Mouse (Mus musculus): ENCODE measurements around the gene Ube2l6. TPM values are rescaled to one million over a fixed set of nuclear protein-coding genes. Genes with fewer than 3 reads are reported as not detected.

Gene Ube2l6
- polyA plus RNA-seq, 1 experiment from 2014 or later: 117 TPM

DNA sequence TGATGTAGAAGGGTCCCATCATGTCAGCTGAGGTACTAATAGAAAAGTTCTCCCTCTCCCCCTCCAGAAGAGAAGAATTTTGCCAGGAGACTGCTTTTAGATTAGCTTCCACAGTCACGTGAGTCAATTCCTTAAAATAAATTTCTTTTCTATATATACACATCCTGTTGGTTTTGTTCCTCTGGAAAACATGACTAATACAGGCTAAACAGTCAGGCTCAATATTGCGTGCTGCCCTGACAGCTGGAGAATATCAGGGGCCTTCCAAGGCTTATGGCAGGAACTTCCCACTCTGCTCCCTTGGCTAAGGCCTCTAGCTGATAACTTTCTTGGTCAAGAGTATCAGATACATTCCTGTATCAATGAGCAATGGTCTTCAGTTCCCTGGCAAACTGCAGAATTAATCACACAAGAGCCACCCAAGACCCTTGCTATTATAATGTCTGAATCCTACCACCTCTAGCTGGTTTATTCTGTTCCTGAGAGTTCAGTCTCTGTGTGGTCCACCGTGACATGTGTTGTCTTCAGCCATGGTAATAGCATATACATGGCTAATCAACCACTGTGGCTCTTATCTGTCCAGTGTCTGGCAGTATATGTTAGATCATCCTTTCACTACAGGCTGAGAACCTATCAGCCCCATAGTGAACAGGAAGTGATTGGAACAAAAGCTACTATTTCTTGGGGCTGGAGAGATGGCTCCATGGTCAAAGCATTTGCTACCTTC is 14.6 kb upstream of the Ube2l6 start:
- no peak for TF ChIP-seq CTCF (IDR thresholded peaks at IDR 0.05; ENCODE audit: low read depth)
- ATAC-seq: no peak
- Histone ChIP-seq H3K9me3 (ENCODE audit: control insufficient read depth) (no peaks in the 10 kb centered on the region), H3K4me3 (ENCODE audit: low read depth, low read length) (no peak overlapping the region), H3K4me2 (replicated peaks; ENCODE audit: low read depth) (no peak overlapping the region), H3K4me1 (replicated peaks; ENCODE audit: control insufficient read depth, insufficient read depth, low read length) (0 out of 2 replicates have a peak, but pooled peaks cover 5% of the 10 kb centered on the region), H3K27ac (ENCODE audit: low read depth, low read length) (peak overlapping the region; percentile 8; the same call in 1 of the 2 replicates), H3K9ac (ENCODE audit: low read depth, low read length) (no peak overlapping the region), H3K36me3 (ENCODE audit: control insufficient read depth, insufficient read depth) (no peaks in the 10 kb centered on the region), H3K27me3 (replicated peaks; ENCODE audit: control insufficient read depth, insufficient read depth, low read length) (no peaks in the 10 kb centered on the region)
- 56% methylated on average over 3 of the region's 3 CpGs for WGBS

DNA sequence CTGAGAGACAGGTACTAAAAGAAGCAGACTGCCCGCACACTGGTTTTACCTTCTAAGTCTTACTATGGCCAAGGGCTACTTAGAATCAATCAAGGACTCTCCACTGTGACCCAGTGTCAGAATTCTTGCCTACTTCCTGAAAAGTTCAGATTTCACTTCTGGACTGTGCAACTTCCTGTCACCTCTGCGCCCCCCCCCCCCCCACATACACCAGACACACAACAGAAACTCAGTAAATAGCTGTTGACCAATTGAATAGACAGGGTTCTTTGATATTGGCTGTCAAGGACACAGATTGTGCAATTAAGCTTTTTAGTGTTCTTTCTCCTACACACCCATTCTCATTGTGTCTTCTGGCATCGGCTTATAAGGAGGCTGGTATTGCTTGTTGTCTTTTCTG is 10.3 kb upstream of the Ube2l6 start:
- Histone ChIP-seq H3K4me2 (replicated peaks; ENCODE audit: low read depth) (no peak overlapping the region), H3K36me3 (ENCODE audit: control insufficient read depth, insufficient read depth) (no peaks in the 10 kb centered on the region), H3K4me3 (ENCODE audit: low read depth, low read length) (no peak overlapping the region), H3K27ac (ENCODE audit: low read depth, low read length) (no peak overlapping the region), H3K9me3 (ENCODE audit: control insufficient read depth) (no peaks in the 10 kb centered on the region), H3K27me3 (replicated peaks; ENCODE audit: control insufficient read depth, insufficient read depth, low read length) (no peaks in the 10 kb centered on the region), H3K9ac (ENCODE audit: low read depth, low read length) (no peak overlapping the region), H3K4me1 (replicated peaks; ENCODE audit: control insufficient read depth, insufficient read depth, low read length) (0 out of 2 replicates have a peak, but pooled peaks cover 5% of the 10 kb centered on the region)
- no peak for TF ChIP-seq CTCF (IDR thresholded peaks at IDR 0.05; ENCODE audit: low read depth)
- WGBS: 63% methylated on average over 3 of the region's 3 CpGs
- no peak for ATAC-seq

DNA sequence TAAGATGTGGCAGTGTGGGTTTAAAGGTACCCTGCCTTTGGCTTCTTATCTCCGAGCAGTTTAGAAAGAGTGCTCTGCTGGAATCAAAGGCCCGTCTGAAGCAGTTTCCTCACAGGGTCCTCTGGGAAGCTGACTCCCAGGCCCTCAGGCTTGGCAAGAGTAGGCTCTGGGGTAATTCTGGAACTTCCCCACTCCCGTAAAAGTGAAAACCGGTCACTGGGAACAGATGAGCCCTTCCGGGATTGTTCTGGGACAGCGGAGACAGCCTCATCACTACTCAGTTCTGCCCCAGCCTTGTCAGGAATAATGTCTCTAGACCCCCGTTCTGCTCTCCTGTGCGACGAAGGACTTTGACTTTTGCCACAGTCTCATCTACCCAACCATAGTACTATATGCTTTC is 8.2 kb upstream of the Ube2l6 start:
- Histone ChIP-seq H3K27ac (ENCODE audit: low read depth, low read length) (no peak overlapping the region), H3K4me2 (replicated peaks; ENCODE audit: low read depth) (no peak overlapping the region), H3K36me3 (ENCODE audit: control insufficient read depth, insufficient read depth) (no peaks in the 10 kb centered on the region), H3K4me1 (replicated peaks; ENCODE audit: control insufficient read depth, insufficient read depth, low read length) (no peaks in the 10 kb centered on the region), H3K4me3 (ENCODE audit: low read depth, low read length) (no peak overlapping the region), H3K9me3 (ENCODE audit: control insufficient read depth) (peaks cover 9% of the 10 kb centered on the region; the same call in 1 of the 2 replicates), H3K27me3 (replicated peaks; ENCODE audit: control insufficient read depth, insufficient read depth, low read length) (no peaks in the 10 kb centered on the region), H3K9ac (ENCODE audit: low read depth, low read length) (no peak overlapping the region)
- TF ChIP-seq CTCF (IDR thresholded peaks at IDR 0.05; ENCODE audit: low read depth): no peak
- WGBS: 57% methylated on average over 9 of the region's 9 CpGs
- ATAC-seq: no peak

DNA sequence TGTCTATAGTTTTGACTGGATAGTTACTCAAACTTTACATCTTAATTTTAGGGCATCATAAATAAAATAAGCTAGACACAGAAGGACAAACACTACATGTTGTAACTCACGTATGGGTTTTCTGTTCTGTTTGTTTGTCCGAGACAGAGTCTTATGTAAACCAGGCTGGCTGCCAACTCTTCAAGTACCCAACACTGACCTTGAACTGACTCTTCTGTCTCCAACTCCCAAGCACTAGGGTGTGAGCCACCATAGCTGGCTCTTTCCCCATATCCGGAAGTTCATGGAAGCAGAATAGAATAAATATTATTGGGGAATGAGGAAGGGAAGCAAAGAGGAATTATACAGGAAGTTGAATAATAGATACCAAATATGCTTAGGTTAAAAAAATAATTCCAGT is 6.1 kb upstream of the Ube2l6 start:
- no peak overlapping the region for H3K4me2 ChIP-seq (replicated peaks; ENCODE audit: low read depth)
- peaks cover 13% of the 10 kb centered on the region; the same call in 1 of the 2 replicates for H3K9me3 ChIP-seq (ENCODE audit: control insufficient read depth)
- no peak overlapping the region for H3K27ac ChIP-seq (ENCODE audit: low read depth, low read length)
- no peaks in the 10 kb centered on the region for H3K36me3 ChIP-seq (ENCODE audit: control insufficient read depth, insufficient read depth)
- no peak overlapping the region for H3K9ac ChIP-seq (ENCODE audit: low read depth, low read length)
- no peak for TF ChIP-seq CTCF (IDR thresholded peaks at IDR 0.05; ENCODE audit: low read depth)
- H3K4me3 ChIP-seq (ENCODE audit: low read depth, low read length): no peak overlapping the region
- ATAC-seq: no peak
- no peaks in the 10 kb centered on the region for H3K4me1 ChIP-seq (replicated peaks; ENCODE audit: control insufficient read depth, insufficient read depth, low read length)
- 53% methylated on average over 3 of the region's 3 CpGs for WGBS
- H3K27me3 ChIP-seq (replicated peaks; ENCODE audit: control insufficient read depth, insufficient read depth, low read length): no peaks in the 10 kb centered on the region

DNA sequence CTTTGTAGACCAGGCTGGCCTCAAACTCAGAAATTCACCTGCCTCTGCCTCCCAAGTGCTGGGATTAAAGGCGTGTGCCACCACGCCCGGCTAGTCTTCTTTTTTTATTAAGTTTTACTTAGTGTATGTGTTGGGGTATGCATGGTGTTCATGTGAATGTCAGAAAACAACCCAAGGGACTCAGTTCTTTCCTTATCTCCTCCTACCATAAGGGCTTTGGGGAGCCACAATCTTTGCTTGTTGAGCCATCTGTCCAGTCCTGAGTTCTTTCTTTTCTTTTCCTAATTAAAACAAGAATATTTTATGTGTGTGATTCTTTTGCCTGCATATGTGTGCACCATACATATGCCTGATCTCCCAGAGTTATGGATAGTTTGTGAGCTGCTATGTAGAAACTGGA is 5.5 kb upstream of the Ube2l6 start:
- Histone ChIP-seq H3K9ac (ENCODE audit: low read depth, low read length) (no peak overlapping the region), H3K4me1 (replicated peaks; ENCODE audit: control insufficient read depth, insufficient read depth, low read length) (no peaks in the 10 kb centered on the region), H3K9me3 (ENCODE audit: control insufficient read depth) (peaks cover 13% of the 10 kb centered on the region; the same call in 1 of the 2 replicates), H3K4me3 (ENCODE audit: low read depth, low read length) (no peak overlapping the region), H3K27me3 (replicated peaks; ENCODE audit: control insufficient read depth, insufficient read depth, low read length) (no peaks in the 10 kb centered on the region), H3K36me3 (ENCODE audit: control insufficient read depth, insufficient read depth) (no peaks in the 10 kb centered on the region), H3K27ac (ENCODE audit: low read depth, low read length) (no peak overlapping the region), H3K4me2 (replicated peaks; ENCODE audit: low read depth) (no peak overlapping the region)
- 95% methylated on average over 3 of the region's 3 CpGs for WGBS
- no peak for TF ChIP-seq CTCF (IDR thresholded peaks at IDR 0.05; ENCODE audit: low read depth)
- ATAC-seq: no peak

DNA sequence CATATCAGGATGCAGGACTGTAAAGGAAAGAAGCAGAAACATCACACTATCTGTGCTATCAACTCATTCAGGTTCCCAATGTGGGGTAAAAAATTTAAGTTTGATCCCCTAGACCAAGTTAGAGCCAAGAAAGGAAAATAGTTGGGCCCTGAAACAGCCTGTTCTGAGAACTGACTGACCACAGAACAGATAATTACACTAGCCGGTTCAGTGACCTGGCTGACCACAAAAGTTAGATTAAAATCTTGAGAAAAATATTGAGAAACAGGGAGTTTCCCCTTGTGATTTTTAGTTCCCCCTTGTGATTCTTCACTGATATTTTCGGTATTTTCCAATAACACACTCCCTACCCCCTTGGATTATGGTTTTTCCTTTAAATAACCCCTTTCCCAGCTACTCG is 4.8 kb upstream of the Ube2l6 start:
- 79% methylated on average over 3 of the region's 3 CpGs for WGBS
- H3K9me3 ChIP-seq (ENCODE audit: control insufficient read depth): peaks cover 13% of the 10 kb centered on the region; the same call in 1 of the 2 replicates
- no peak for ATAC-seq
- H3K27ac ChIP-seq (ENCODE audit: low read depth, low read length): no peak overlapping the region
- H3K27me3 ChIP-seq (replicated peaks; ENCODE audit: control insufficient read depth, insufficient read depth, low read length): no peaks in the 10 kb centered on the region
- no peak overlapping the region for H3K4me2 ChIP-seq (replicated peaks; ENCODE audit: low read depth)
- H3K4me1 ChIP-seq (replicated peaks; ENCODE audit: control insufficient read depth, insufficient read depth, low read length): no peaks in the 10 kb centered on the region; the same call in 1 of the 2 replicates
- TF ChIP-seq CTCF (IDR thresholded peaks at IDR 0.05; ENCODE audit: low read depth): no peak
- H3K9ac ChIP-seq (ENCODE audit: low read depth, low read length): no peak overlapping the region
- H3K4me3 ChIP-seq (ENCODE audit: low read depth, low read length): no peak overlapping the region
- H3K36me3 ChIP-seq (ENCODE audit: control insufficient read depth, insufficient read depth): no peaks in the 10 kb centered on the region

Data from intestine, postnatal 0 days (tissue).